Mouse (Mus musculus) embryonic fibroblast, embryonic 13.5 days (primary cell): Measurements from ENCODE around the gene Stk38. TPM values are rescaled to one million over a fixed set of nuclear protein-coding genes. Genes with fewer than 3 reads are reported as not detected.
"Not testable (repeated sequence)": the region's sequence is repeated elsewhere in the genome, so short reads cannot be mapped to it uniquely, and the experiment has no call there.

Experiments
- H3K27ac ChIP-seq: 2 replicates; pipeline ENCODE4 v1.5.1; 2012; ENCODE audit warnings: low read length, control low read depth, inconsistent platforms; ENCODE audit not compliant: insufficient read depth
- H3K4me1 ChIP-seq: 2 replicates; pipeline ENCODE4 v1.6.1; 2011; ENCODE audit warnings: low read length; ENCODE audit not compliant: control insufficient read depth, insufficient read depth
- H3K4me3 ChIP-seq: 2 replicates; pipeline ENCODE4 v1.5.1; 2011; ENCODE audit warnings: mild to moderate bottlenecking, control low read depth, low read length; ENCODE audit not compliant: insufficient read depth
- CTCF ChIP-seq: IDR thresholded peaks from 2 replicates; pipeline ENCODE4 v1.5.1; 2011; ENCODE audit warnings: mild to moderate bottlenecking, control low read depth, low read length, moderate library complexity, borderline replicate concordance; ENCODE audit not compliant: insufficient read depth
- POLR2A ChIP-seq: IDR thresholded peaks from 2 replicates; pipeline ENCODE4 v1.6.1; 2011; ENCODE audit warnings: low read depth, mild to moderate bottlenecking, control low read depth, low read length, moderate library complexity
- polyA plus RNA-seq: library from polyadenylated mRNA; stranded (reverse); fragments of >200 nt; gene quantifications from 2 replicates; pipeline ENCODE4 v1.2.4, GENCODE M21; 2011; ENCODE audit warnings: low read depth; ENCODE audit not compliant: missing spikeins, insufficient read length

Stk38 gene
- polyA plus RNA-seq, 1 experiment = 102 TPM

- Histone ChIP-seq H3K4me3 (no peak overlapping the region), H3K27ac (no peak overlapping the region), H3K4me1 (peaks cover 4% of the 10 kb centered on the region; the same call in 1 of the 2 replicates)
- TF ChIP-seq POLR2A (no peak), CTCF (no peak)
Measured at GRCm38 (mm10) chr17:29009181-29009580, 1.4 kb upstream of the Stk38 start.

- Histone ChIP-seq H3K4me1 (peaks cover 6% of the 10 kb centered on the region; the same call in 1 of the 2 replicates), H3K4me3 (peak overlapping the region; percentile 25), H3K27ac (peak overlapping the region; percentile 73)
- TF ChIP-seq POLR2A (no peak), CTCF (no peak)
Measured at GRCm38 (mm10) chr17:29008326-29008650, 493 bp upstream of the Stk38 start.

- TF ChIP-seq CTCF = no peak
- no peak for TF ChIP-seq POLR2A
- Histone ChIP-seq H3K4me1 (peaks cover 6% of the 10 kb centered on the region; the same call in 1 of the 2 replicates), H3K27ac (peak overlapping the region; percentile 73; the same call in 1 of the 2 replicates), H3K4me3 (peak overlapping the region; percentile 93)
Measured at GRCm38 (mm10) chr17:29007243-29007640, 553 bp downstream of the Stk38 start.

- Histone ChIP-seq H3K27ac (no peak overlapping the region), H3K4me1 (peaks cover 6% of the 10 kb centered on the region; the same call in 1 of the 2 replicates), H3K4me3 (peak overlapping the region; percentile 93)
- TF ChIP-seq CTCF (no peak), POLR2A (no peak)
Measured at GRCm38 (mm10) chr17:29006812-29007211, 983 bp downstream of the Stk38 start.

- Histone ChIP-seq H3K4me1 (peaks cover 6% of the 10 kb centered on the region; the same call in 1 of the 2 replicates), H3K4me3 (no peak overlapping the region), H3K27ac (no peak overlapping the region)
- no peak for TF ChIP-seq POLR2A
- no peak for TF ChIP-seq CTCF
Measured at GRCm38 (mm10) chr17:29005002-29005401, 2.8 kb downstream of the Stk38 start.

GRCm38 (mm10) chr17:29003740-29004139, 4.1 kb downstream of the Stk38 start:
- Histone ChIP-seq H3K27ac (0 out of 2 replicates have a peak overlapping the region, but pooled peaks have one; percentile 14), H3K4me3 (no peak overlapping the region), H3K4me1 (peaks cover 6% of the 10 kb centered on the region; the same call in 1 of the 2 replicates)
- no peak for TF ChIP-seq POLR2A
- TF ChIP-seq CTCF = no peak

GRCm38 (mm10) chr17:29000465-29000864, 7.3 kb downstream of the Stk38 start:
- Histone ChIP-seq H3K4me1 (peaks cover 2% of the 10 kb centered on the region; the same call in 1 of the 2 replicates), H3K4me3 (no peak overlapping the region), H3K27ac (no peak overlapping the region)
- TF ChIP-seq POLR2A (no peak), CTCF (no peak)

GRCm38 (mm10) chr17:28994615-28995014, 13.2 kb downstream of the Stk38 start:
- no peak for TF ChIP-seq POLR2A
- TF ChIP-seq CTCF = no peak
- H3K4me1 ChIP-seq = no peaks in the 10 kb centered on the region; the same call in 1 of the 2 replicates
- no peak overlapping the region for H3K4me3 ChIP-seq
- no peak overlapping the region for H3K27ac ChIP-seq

GRCm38 (mm10) chr17:28993004-28993403, 14.8 kb downstream of the Stk38 start:
- not testable (repeated sequence) for H3K27ac ChIP-seq, H3K4me3 ChIP-seq, H3K4me1 ChIP-seq

- no peak overlapping the region for H3K4me3 ChIP-seq
- no peaks in the 10 kb centered on the region; the same call in 1 of the 2 replicates for H3K4me1 ChIP-seq
- TF ChIP-seq POLR2A (no peak), CTCF (no peak)
- H3K27ac ChIP-seq = no peak overlapping the region
Measured at GRCm38 (mm10) chr17:28992105-28992504, 15.7 kb downstream of the Stk38 start.

GRCm38 (mm10) chr17:28991286-28991685, 16.5 kb downstream of the Stk38 start:
- no peak overlapping the region for H3K27ac ChIP-seq

More at GRCm38 (mm10) chr17:28991286-28991685, 16.5 kb downstream of the Stk38 start:
- H3K4me1 ChIP-seq = no peaks in the 10 kb centered on the region; the same call in 1 of the 2 replicates
- no peak overlapping the region for H3K4me3 ChIP-seq
- no peak for TF ChIP-seq POLR2A
- no peak for TF ChIP-seq CTCF
